Mouse (Mus musculus) MEL (cell line): ENCODE results near the gene Emp2.

Experiments used
- CTCF ChIP-seq, 3 experiments: IDR thresholded peaks in 2 of 3; conservative IDR thresholded peaks in 1 of 3; 2 replicates each; pipeline ENCODE4 v1.5.1; 2011 to 2012; ENCODE audit warnings: low read length in 3 of 3, low read depth in 2 of 3, mild to moderate bottlenecking in 2 of 3, improper control_type of control experiment in 1 of 3, inconsistent platforms in 1 of 3, mixed read lengths in 1 of 3, moderate library complexity in 1 of 3; ENCODE audit not compliant: control insufficient read depth in 1 of 3, insufficient read depth in 1 of 3, poor library complexity in 1 of 3, severe bottlenecking in 1 of 3
- GATA1 ChIP-seq: IDR thresholded peaks from 2 replicates; pipeline ENCODE4 v1.6.1; 2011; ENCODE audit warnings: low read depth, low read length, improper control_type of control experiment
- HCFC1 ChIP-seq: IDR thresholded peaks from 2 replicates; pipeline ENCODE4 v1.6.1; 2012; ENCODE audit warnings: low read depth, mild to moderate bottlenecking, inconsistent platforms, low read length, improper control_type of control experiment, moderate library complexity
- MYC ChIP-seq: IDR thresholded peaks from 2 replicates; pipeline ENCODE4 v1.6.1; 2011; ENCODE audit warnings: low read depth, mild to moderate bottlenecking, low read length, improper control_type of control experiment, moderate library complexity
- NELFE ChIP-seq: IDR thresholded peaks from 2 replicates; pipeline ENCODE4 v1.6.1; 2011; ENCODE audit warnings: low read depth, low read length, improper control_type of control experiment

- TF ChIP-seq NELFE (no peak), CTCF (IDR thresholded peaks at IDR 0.05 in 2 of 3, conservative IDR thresholded peaks at IDR 0.05 in 1 of 3; ENCODE audit: control insufficient read depth in 1 of 3, insufficient read depth in 1 of 3, low read depth in 2 of 3, low read length in 3 of 3, poor library complexity in 1 of 3, severe bottlenecking in 1 of 3) (no peak), HCFC1 (no peak), MYC (no peak), GATA1 (no peak)
These were observed 35.7 kb upstream of the Emp2 start for GRCm38 (mm10) chr16:10349436-10349835.
